Mouse (Mus musculus) mouse embryonic stem cell (cell line): Measurements from ENCODE around the gene Racgap1.

Experiments
- in situ Hi-C, 2 experiments: fragments of 300-500 bp; cut with MboI; formaldehyde crosslinking; loops; 1 replicate in 1 of 2; 3 replicates in 1 of 2; pipeline ENCODE4 v1.14.3; 2019 to 2020; ENCODE audit warnings: low sequenced_read_pairs in 2 of 2, low pct_unique_long_range_greater_than_20kb in 1 of 2, mixed read lengths in 1 of 2; ENCODE audit not compliant: unreplicated experiment in 1 of 2

Racgap1 gene

GRCm38 (mm10) chr15:99669392-99669791 lies 17.9 kb upstream of the Racgap1 start:
- in situ Hi-C loops, result loop anchor here (5.0 kb wide), 1 partner anchor 77 kb away; the partner anchor contains the start of gene Aqp5 (in 2 of the 2)

- in situ Hi-C loops, result loop anchor here (5.0 kb wide), 1 partner anchor 77 kb away; the partner anchor contains the start of gene Aqp5 (in 2 of the 2)
These were observed 17.4 kb upstream of the Racgap1 start for GRCm38 (mm10) chr15:99668881-99669280.

- in situ Hi-C loops, result loop anchor here (5.0 kb wide), 1 partner anchor 75 kb away; the partner anchor contains the start of gene Aqp5 (in 2 of the 2)
These were observed 16.1 kb upstream of the Racgap1 start for GRCm38 (mm10) chr15:99667544-99667943.

- in situ Hi-C loops, result loop anchor here (5.0 kb wide), 1 partner anchor 73 kb away; the partner anchor contains the start of gene Aqp5 (in 2 of the 2)
These were observed 13.4 kb upstream of the Racgap1 start for GRCm38 (mm10) chr15:99664600-99665451.

- in situ Hi-C loops, result no loop called here
These were observed 12.6 kb upstream of the Racgap1 start for GRCm38 (mm10) chr15:99663964-99664599.

GRCm38 (mm10) chr15:99662371-99662770 lies 10.9 kb upstream of the Racgap1 start:
- in situ Hi-C loops, result no loop called here

- in situ Hi-C loops, result no loop called here
These were observed 9.8 kb upstream of the Racgap1 start for GRCm38 (mm10) chr15:99661121-99661830.

GRCm38 (mm10) chr15:99658437-99658836 lies 7.0 kb upstream of the Racgap1 start:
- in situ Hi-C loops, result no loop called here

- in situ Hi-C loops, result no loop called here
These were observed 4.5 kb upstream of the Racgap1 start for GRCm38 (mm10) chr15:99655956-99656355.

- in situ Hi-C loops, result no loop called here
These were observed 2.4 kb upstream of the Racgap1 start for GRCm38 (mm10) chr15:99653876-99654275.

GRCm38 (mm10) chr15:99653291-99653690 lies 1.8 kb upstream of the Racgap1 start:
- in situ Hi-C loops, result no loop called here

GRCm38 (mm10) chr15:99651984-99652872 lies 772 bp upstream of the Racgap1 start:
- in situ Hi-C loops, result no loop called here

GRCm38 (mm10) chr15:99650304-99650703 lies 1.2 kb downstream of the Racgap1 start:
- in situ Hi-C loops, result no loop called here

GRCm38 (mm10) chr15:99649067-99649761 lies 2.2 kb downstream of the Racgap1 start:
- in situ Hi-C loops, result no loop called here

- in situ Hi-C loops, result no loop called here
These were observed 3.1 kb downstream of the Racgap1 start for GRCm38 (mm10) chr15:99648326-99648725.

- in situ Hi-C loops, result no loop called here
These were observed 6.7 kb downstream of the Racgap1 start for GRCm38 (mm10) chr15:99644776-99645175.

GRCm38 (mm10) chr15:99643832-99644231 lies 7.6 kb downstream of the Racgap1 start:
- in situ Hi-C loops, result no loop called here
